Mouse (Mus musculus): ENCODE data around the gene Rpl18. TPM values are rescaled to one million over a fixed set of nuclear protein-coding genes. Genes with fewer than 3 reads are reported as not detected.

The Rpl18 gene
- polyA plus RNA-seq, 1 experiment, result 1,792 TPM

- 10% methylated on average over 11 of the region's 11 CpGs for WGBS
- H3K4me3 ChIP-seq (ENCODE audit: extremely low read depth, insufficient read depth, insufficient read length), result peak overlapping the region; percentile 56
These were observed 26.5 kb downstream of the Rpl18 start for GRCm38 (mm10) chr7:45741777-45742176.

GRCm38 (mm10) chr7:45742338-45742737, 27.1 kb downstream of the Rpl18 start:
- Histone ChIP-seq H3K4me3 (ENCODE audit: extremely low read depth, insufficient read depth, insufficient read length) (peak overlapping the region; percentile 56), H3K4me1 (ENCODE audit: control insufficient read depth, insufficient read depth, insufficient read length) (no peaks in the 10 kb centered on the region; the same call in 1 of the 2 replicates), H3K27me3 (ENCODE audit: control insufficient read depth, insufficient read depth, low read length) (no peaks in the 10 kb centered on the region), H3K27ac (ENCODE audit: insufficient read depth, low read length) (peak overlapping the region; percentile 31), H3K36me3 (ENCODE audit: control insufficient read depth, insufficient read depth, low read length) (no peaks in the 10 kb centered on the region)
- DNase-seq (ENCODE audit: low read depth in 1 of 2, low spot score in 2 of 2), result peak in 1 of 2 experiments; percentile 53
- no peak for TF ChIP-seq POLR2A (IDR thresholded peaks at IDR 0.05; ENCODE audit: low read depth, low read length)
- no peak for TF ChIP-seq CTCF (IDR thresholded peaks at IDR 0.05; ENCODE audit: extremely low read depth, insufficient read depth, insufficient read length, insufficient replicate concordance)
- 16% methylated on average over 19 of the region's 19 CpGs for WGBS

More at GRCm38 (mm10) chr7:45741777-45742176, 26.5 kb downstream of the Rpl18 start:
- TF ChIP-seq POLR2A (IDR thresholded peaks at IDR 0.05; ENCODE audit: low read depth, low read length) (peak; percentile 93), CTCF (IDR thresholded peaks at IDR 0.05; ENCODE audit: extremely low read depth, insufficient read depth, insufficient read length, insufficient replicate concordance) (no peak)
- no peaks in the 10 kb centered on the region; the same call in 1 of the 2 replicates for H3K4me1 ChIP-seq (ENCODE audit: control insufficient read depth, insufficient read depth, insufficient read length)
- no peaks in the 10 kb centered on the region for H3K27me3 ChIP-seq (ENCODE audit: control insufficient read depth, insufficient read depth, low read length)
- H3K27ac ChIP-seq (ENCODE audit: insufficient read depth, low read length), result peak overlapping the region; percentile 61
- DNase-seq (ENCODE audit: low read depth in 1 of 2, low spot score in 2 of 2), result peak; percentile 48 to 59
- no peaks in the 10 kb centered on the region for H3K36me3 ChIP-seq (ENCODE audit: control insufficient read depth, insufficient read depth, low read length)

DNA sequence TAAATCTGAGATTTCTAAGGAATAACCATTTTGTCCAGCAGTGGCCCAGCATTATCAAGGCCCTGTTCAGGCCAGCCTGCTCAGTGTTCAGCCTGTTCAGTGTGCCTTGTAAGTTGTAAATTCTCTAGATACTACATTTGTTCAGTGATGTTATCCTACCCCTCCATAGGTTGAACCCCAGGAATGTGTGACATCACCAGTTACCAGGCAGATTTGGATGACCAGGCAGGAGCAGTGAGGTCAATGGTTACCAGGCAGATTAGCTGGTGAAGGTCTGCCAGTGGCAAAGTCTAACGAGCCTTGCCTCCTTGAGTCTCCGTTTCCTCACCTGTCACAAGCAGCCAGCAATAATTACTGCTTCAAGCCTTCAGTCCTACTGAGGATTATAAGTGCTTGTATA, 29.1 kb downstream of the Rpl18 start:
- H3K4me1 ChIP-seq (ENCODE audit: control insufficient read depth, insufficient read depth, insufficient read length), result no peaks in the 10 kb centered on the region; the same call in 1 of the 2 replicates
- H3K27ac ChIP-seq (ENCODE audit: insufficient read depth, low read length), result no peak overlapping the region
- WGBS, result 62% methylated on average over 2 of the region's 2 CpGs
- H3K36me3 ChIP-seq (ENCODE audit: control insufficient read depth, insufficient read depth, low read length), result no peaks in the 10 kb centered on the region
- DNase-seq (ENCODE audit: low read depth in 1 of 2, low spot score in 2 of 2), result peak; percentile 25 to 36
- no peaks in the 10 kb centered on the region for H3K27me3 ChIP-seq (ENCODE audit: control insufficient read depth, insufficient read depth, low read length)
- TF ChIP-seq POLR2A (IDR thresholded peaks at IDR 0.05; ENCODE audit: low read depth, low read length) (no peak), CTCF (IDR thresholded peaks at IDR 0.05; ENCODE audit: extremely low read depth, insufficient read depth, insufficient read length, insufficient replicate concordance) (no peak)
- no peak overlapping the region for H3K4me3 ChIP-seq (ENCODE audit: extremely low read depth, insufficient read depth, insufficient read length)

- TF ChIP-seq POLR2A (IDR thresholded peaks at IDR 0.05; ENCODE audit: low read depth, low read length) (no peak), CTCF (IDR thresholded peaks at IDR 0.05; ENCODE audit: extremely low read depth, insufficient read depth, insufficient read length, insufficient replicate concordance) (peak; percentile 17; the same call in 1 of the 2 replicates)
- Histone ChIP-seq H3K36me3 (ENCODE audit: control insufficient read depth, insufficient read depth, low read length) (no peaks in the 10 kb centered on the region), H3K4me3 (ENCODE audit: extremely low read depth, insufficient read depth, insufficient read length) (no peak overlapping the region), H3K4me1 (ENCODE audit: control insufficient read depth, insufficient read depth, insufficient read length) (no peaks in the 10 kb centered on the region; the same call in 1 of the 2 replicates), H3K27me3 (ENCODE audit: control insufficient read depth, insufficient read depth, low read length) (no peaks in the 10 kb centered on the region), H3K27ac (ENCODE audit: insufficient read depth, low read length) (no peak overlapping the region)
- 83% methylated on average over 6 of the region's 6 CpGs for WGBS
- DNase-seq (ENCODE audit: low read depth in 1 of 2, low spot score in 2 of 2), result no peak
These were observed 31.3 kb downstream of the Rpl18 start for GRCm38 (mm10) chr7:45746518-45746917.

- TF ChIP-seq CTCF (IDR thresholded peaks at IDR 0.05; ENCODE audit: extremely low read depth, insufficient read depth, insufficient read length, insufficient replicate concordance), result no peak
- TF ChIP-seq POLR2A (IDR thresholded peaks at IDR 0.05; ENCODE audit: low read depth, low read length), result no peak
- H3K36me3 ChIP-seq (ENCODE audit: control insufficient read depth, insufficient read depth, low read length), result no peaks in the 10 kb centered on the region
- H3K27me3 ChIP-seq (ENCODE audit: control insufficient read depth, insufficient read depth, low read length), result no peaks in the 10 kb centered on the region
- WGBS, result 95% methylated on average over 5 of the region's 5 CpGs
- no peaks in the 10 kb centered on the region for H3K4me1 ChIP-seq (ENCODE audit: control insufficient read depth, insufficient read depth, insufficient read length)
- no peak overlapping the region for H3K27ac ChIP-seq (ENCODE audit: insufficient read depth, low read length)
- DNase-seq (ENCODE audit: low read depth in 1 of 2, low spot score in 2 of 2), result no peak
- H3K4me3 ChIP-seq (ENCODE audit: extremely low read depth, insufficient read depth, insufficient read length), result no peak overlapping the region
These were observed 32.2 kb downstream of the Rpl18 start for GRCm38 (mm10) chr7:45747450-45747849.

- 76% methylated on average over 7 of the region's 7 CpGs for WGBS
- H3K4me1 ChIP-seq (ENCODE audit: control insufficient read depth, insufficient read depth, insufficient read length), result no peaks in the 10 kb centered on the region
- no peaks in the 10 kb centered on the region for H3K27me3 ChIP-seq (ENCODE audit: control insufficient read depth, insufficient read depth, low read length)
- TF ChIP-seq CTCF (IDR thresholded peaks at IDR 0.05; ENCODE audit: extremely low read depth, insufficient read depth, insufficient read length, insufficient replicate concordance) (no peak), POLR2A (IDR thresholded peaks at IDR 0.05; ENCODE audit: low read depth, low read length) (no peak)
- H3K36me3 ChIP-seq (ENCODE audit: control insufficient read depth, insufficient read depth, low read length), result no peaks in the 10 kb centered on the region
- H3K27ac ChIP-seq (ENCODE audit: insufficient read depth, low read length), result no peak overlapping the region
- no peak overlapping the region for H3K4me3 ChIP-seq (ENCODE audit: extremely low read depth, insufficient read depth, insufficient read length)
- DNase-seq (ENCODE audit: low read depth in 1 of 2, low spot score in 2 of 2), result no peak
These were observed 32.9 kb downstream of the Rpl18 start for GRCm38 (mm10) chr7:45748110-45748509.

GRCm38 (mm10) chr7:45749401-45749800, 34.1 kb downstream of the Rpl18 start:
- WGBS, result 57% methylated on average over 10 of the region's 10 CpGs
- H3K4me1 ChIP-seq (ENCODE audit: control insufficient read depth, insufficient read depth, insufficient read length), result no peaks in the 10 kb centered on the region
- TF ChIP-seq CTCF (IDR thresholded peaks at IDR 0.05; ENCODE audit: extremely low read depth, insufficient read depth, insufficient read length, insufficient replicate concordance) (no peak), POLR2A (IDR thresholded peaks at IDR 0.05; ENCODE audit: low read depth, low read length) (no peak)
- H3K4me3 ChIP-seq (ENCODE audit: extremely low read depth, insufficient read depth, insufficient read length), result no peak overlapping the region
- H3K27me3 ChIP-seq (ENCODE audit: control insufficient read depth, insufficient read depth, low read length), result no peaks in the 10 kb centered on the region
- DNase-seq (ENCODE audit: low read depth in 1 of 2, low spot score in 2 of 2), result no peak
- no peaks in the 10 kb centered on the region for H3K36me3 ChIP-seq (ENCODE audit: control insufficient read depth, insufficient read depth, low read length)
- H3K27ac ChIP-seq (ENCODE audit: insufficient read depth, low read length), result no peak overlapping the region

Measured in spleen, adult 2 months (tissue).